Mouse (Mus musculus) skeletal muscle tissue, adult 2 months (tissue): ENCODE data around the gene 6430550D23Rik.
A peak's percentile ranks its signal among the peaks of the same experiment; 100 is the strongest.

Experiments used
- DNase-seq: peaks from one replicate; pipeline ENCODE4 v3.0.0-alpha.2; 2012; ENCODE audit warnings: low read depth, low spot score

The 6430550D23Rik gene

GRCm38 (mm10) chr2:156007888-156008532 lies at the start of gene 6430550D23Rik, which contains the start of gene Ergic3:
TSS of gene 6430550D23Rik (minus strand) at chr2:156007977.
TSS of gene Ergic3 (plus strand) at chr2:156008045.
- peak; percentile 96 for DNase-seq

GRCm38 (mm10) chr2:156052816-156053215 lies 45.0 kb upstream of the 6430550D23Rik start, which contains the start of gene Fer1l4:
TSS of gene Fer1l4 (minus strand) at chr2:156052947.
- DNase-seq = no peak

- DNase-seq = no peak
Measured at GRCm38 (mm10) chr2:156047929-156048328, 40.2 kb upstream of the 6430550D23Rik start.

GRCm38 (mm10) chr2:156042903-156043302 lies 35.1 kb upstream of the 6430550D23Rik start:
- no peak for DNase-seq

- DNase-seq = no peak
Measured at GRCm38 (mm10) chr2:156039390-156039789, 31.6 kb upstream of the 6430550D23Rik start.

- DNase-seq = no peak
Measured at GRCm38 (mm10) chr2:156025482-156025881, 17.7 kb upstream of the 6430550D23Rik start.

- no peak for DNase-seq
Measured at GRCm38 (mm10) chr2:156021765-156022164, 14.0 kb upstream of the 6430550D23Rik start.

GRCm38 (mm10) chr2:156021219-156021618 lies 13.4 kb upstream of the 6430550D23Rik start:
- no peak for DNase-seq

- DNase-seq = no peak
Measured at GRCm38 (mm10) chr2:156018106-156018505, 10.3 kb upstream of the 6430550D23Rik start.

- DNase-seq = no peak
Measured at GRCm38 (mm10) chr2:156005393-156005792, 2.4 kb downstream of the 6430550D23Rik start.

- DNase-seq = peak; percentile 87
Measured at GRCm38 (mm10) chr2:155991863-155992321, 15.9 kb downstream of the 6430550D23Rik start.

- no peak for DNase-seq
Measured at GRCm38 (mm10) chr2:155991151-155991550, 16.6 kb downstream of the 6430550D23Rik start.

- DNase-seq = no peak
Measured at GRCm38 (mm10) chr2:155989085-155989484, 18.7 kb downstream of the 6430550D23Rik start.

GRCm38 (mm10) chr2:155987131-155987530 lies 20.6 kb downstream of the 6430550D23Rik start:
- no peak for DNase-seq

- DNase-seq = no peak
Measured at GRCm38 (mm10) chr2:155985776-155986175, 22.0 kb downstream of the 6430550D23Rik start.

GRCm38 (mm10) chr2:155979328-155979991 lies 28.3 kb downstream of the 6430550D23Rik start:
- DNase-seq = peak; percentile 37

GRCm38 (mm10) chr2:155974087-155974731 lies 33.6 kb downstream of the 6430550D23Rik start:
- no peak for DNase-seq

GRCm38 (mm10) chr2:155973348-155973747 lies 34.4 kb downstream of the 6430550D23Rik start:
- DNase-seq = no peak

GRCm38 (mm10) chr2:155962991-155963390 lies 44.8 kb downstream of the 6430550D23Rik start:
- no peak for DNase-seq

GRCm38 (mm10) chr2:155961862-155962261 lies 45.9 kb downstream of the 6430550D23Rik start:
- no peak for DNase-seq

GRCm38 (mm10) chr2:155959981-155960380 lies 47.8 kb downstream of the 6430550D23Rik start:
- DNase-seq = no peak
